Mouse (Mus musculus): ENCODE results near the gene Acoxl. TPM values are rescaled to one million over a fixed set of nuclear protein-coding genes. Genes with fewer than 3 reads are reported as not detected.
"Not testable (repeated sequence)": the region's sequence is repeated elsewhere in the genome, so short reads cannot be mapped to it uniquely, and the experiment has no call there.

The Acoxl gene
- polyA plus RNA-seq, 1 experiment from 2014 or later, result not detected

DNA sequence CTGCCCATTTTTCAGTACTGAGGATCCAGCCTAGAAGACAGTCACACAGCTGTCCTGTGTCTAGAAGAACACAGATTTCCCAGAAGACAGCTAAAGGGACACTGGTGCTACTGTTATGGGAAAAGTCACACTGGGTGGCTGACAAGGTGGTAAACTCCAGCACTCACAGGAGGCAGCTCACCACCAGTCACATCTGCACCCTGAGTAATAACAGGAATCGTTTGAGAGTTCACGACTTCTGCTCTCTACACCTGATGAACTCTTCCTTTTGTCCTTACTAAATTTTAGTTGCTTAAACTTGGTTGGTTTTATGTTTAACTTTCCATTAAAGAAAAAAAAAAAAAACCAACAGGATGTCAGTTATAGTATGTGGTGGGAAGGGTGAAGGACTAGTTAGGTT is 255.9 kb downstream of the Acoxl start:
- Histone ChIP-seq H3K27ac (replicated peaks) (no peak overlapping the region), H3K9ac (no peak overlapping the region), H3K4me1 (replicated peaks) (no peaks in the 10 kb centered on the region; the same call in 1 of the 2 replicates), H3K9me3 (replicated peaks) (no peaks in the 10 kb centered on the region), H3K36me3 (replicated peaks) (no peaks in the 10 kb centered on the region), H3K4me2 (no peak overlapping the region), H3K4me3 (replicated peaks) (no peak overlapping the region), H3K27me3 (no peaks in the 10 kb centered on the region)
- WGBS (ENCODE audit: insufficient replicate concordance), result 48% methylated on average over 2 of the region's 2 CpGs
- no peak for ATAC-seq (ENCODE audit: insufficient read depth)

DNA sequence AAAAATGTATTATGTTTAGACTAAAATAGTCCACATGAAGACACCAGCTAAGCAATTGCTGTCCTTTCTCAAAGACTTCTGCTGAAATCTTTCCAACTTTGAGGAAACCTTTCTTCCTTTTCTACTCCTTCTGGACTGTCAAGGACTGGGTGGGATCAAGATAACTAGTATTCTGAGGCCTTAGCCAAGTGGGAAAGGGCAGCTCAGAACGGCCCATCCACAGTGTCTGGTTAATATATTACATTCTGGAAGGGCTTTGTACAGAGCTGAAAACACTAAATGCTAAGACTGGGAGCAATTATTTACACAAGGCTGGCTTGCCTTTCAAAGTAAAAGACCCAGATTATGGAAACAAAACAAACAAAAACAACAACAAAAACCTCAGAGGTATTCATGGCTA is 256.6 kb downstream of the Acoxl start:
- Histone ChIP-seq H3K4me3 (replicated peaks) (no peak overlapping the region), H3K36me3 (replicated peaks) (no peaks in the 10 kb centered on the region), H3K27ac (replicated peaks) (no peak overlapping the region), H3K4me2 (no peak overlapping the region), H3K9me3 (replicated peaks) (no peaks in the 10 kb centered on the region), H3K27me3 (no peaks in the 10 kb centered on the region), H3K4me1 (replicated peaks) (no peaks in the 10 kb centered on the region; the same call in 1 of the 2 replicates), H3K9ac (no peak overlapping the region)
- 50% methylated on average over 1 of the region's 1 CpGs for WGBS (ENCODE audit: insufficient replicate concordance)
- no peak for ATAC-seq (ENCODE audit: insufficient read depth)

GRCm38 (mm10) chr2:128096070-128096469 is 257.4 kb downstream of the Acoxl start:
- Histone ChIP-seq H3K27ac (replicated peaks) (no peak overlapping the region), H3K9ac (no peak overlapping the region), H3K36me3 (replicated peaks) (no peaks in the 10 kb centered on the region), H3K4me1 (replicated peaks) (no peaks in the 10 kb centered on the region; the same call in 1 of the 2 replicates), H3K27me3 (no peaks in the 10 kb centered on the region), H3K9me3 (replicated peaks) (no peaks in the 10 kb centered on the region), H3K4me3 (replicated peaks) (no peak overlapping the region), H3K4me2 (no peak overlapping the region)
- WGBS (ENCODE audit: insufficient replicate concordance), result 56% methylated on average over 1 of the region's 1 CpGs
- no peak for ATAC-seq (ENCODE audit: insufficient read depth)

GRCm38 (mm10) chr2:128098118-128098517 is 259.4 kb downstream of the Acoxl start:
- not testable (repeated sequence) for H3K4me3 ChIP-seq (replicated peaks); H3K9ac ChIP-seq; H3K27me3 ChIP-seq; ATAC-seq (ENCODE audit: insufficient read depth); H3K9me3 ChIP-seq (replicated peaks); H3K36me3 ChIP-seq (replicated peaks); H3K4me2 ChIP-seq; H3K4me1 ChIP-seq (replicated peaks); H3K27ac ChIP-seq (replicated peaks)
- 59% methylated on average over 5 of the region's 5 CpGs for WGBS (ENCODE audit: insufficient replicate concordance)

DNA sequence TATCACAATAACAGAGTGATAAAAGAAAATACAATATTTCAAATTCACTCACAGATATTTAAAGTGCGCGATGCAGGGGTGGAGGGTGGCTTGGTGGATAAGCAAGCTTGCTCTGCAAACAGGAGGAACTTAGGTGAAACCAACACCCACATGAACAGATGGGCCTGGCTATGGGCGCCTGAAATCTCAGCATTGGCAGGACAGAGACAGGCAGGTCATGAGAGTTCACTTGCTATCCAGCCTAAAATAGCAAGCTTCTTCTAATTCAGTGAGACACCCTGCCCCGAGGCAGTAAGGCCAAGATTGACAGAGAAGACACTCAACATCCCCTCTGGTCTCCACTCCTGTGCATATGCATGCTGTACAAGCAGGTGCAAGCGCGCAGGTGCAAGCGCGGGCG is 263.4 kb downstream of the Acoxl start:
- no peak for ATAC-seq (ENCODE audit: insufficient read depth)
- WGBS (ENCODE audit: insufficient replicate concordance), result 80% methylated on average over 9 of the region's 9 CpGs
- Histone ChIP-seq H3K27ac (replicated peaks) (no peak overlapping the region), H3K4me2 (no peak overlapping the region), H3K9me3 (replicated peaks) (no peaks in the 10 kb centered on the region), H3K27me3 (no peaks in the 10 kb centered on the region), H3K9ac (no peak overlapping the region), H3K4me3 (replicated peaks) (no peak overlapping the region), H3K4me1 (replicated peaks) (no peaks in the 10 kb centered on the region), H3K36me3 (replicated peaks) (no peaks in the 10 kb centered on the region)

GRCm38 (mm10) chr2:128104815-128105214 is 266.1 kb downstream of the Acoxl start:
- no peaks in the 10 kb centered on the region for H3K9me3 ChIP-seq (replicated peaks)
- H3K4me1 ChIP-seq (replicated peaks), result no peaks in the 10 kb centered on the region
- WGBS (ENCODE audit: insufficient replicate concordance), result 58% methylated on average over 5 of the region's 5 CpGs
- no peak for ATAC-seq (ENCODE audit: insufficient read depth)
- H3K36me3 ChIP-seq (replicated peaks), result no peaks in the 10 kb centered on the region
- H3K4me2 ChIP-seq, result no peak overlapping the region
- H3K9ac ChIP-seq, result no peak overlapping the region
- no peaks in the 10 kb centered on the region for H3K27me3 ChIP-seq
- no peak overlapping the region for H3K27ac ChIP-seq (replicated peaks)
- no peak overlapping the region for H3K4me3 ChIP-seq (replicated peaks)

- no peaks in the 10 kb centered on the region for H3K9me3 ChIP-seq (replicated peaks)
- H3K27me3 ChIP-seq, result no peaks in the 10 kb centered on the region
- 62% methylated on average over 11 of the region's 11 CpGs for WGBS (ENCODE audit: insufficient replicate concordance)
- H3K36me3 ChIP-seq (replicated peaks), result no peaks in the 10 kb centered on the region
- no peak for ATAC-seq (ENCODE audit: insufficient read depth)
- no peak overlapping the region for H3K4me2 ChIP-seq
- H3K27ac ChIP-seq (replicated peaks), result no peak overlapping the region
- no peak overlapping the region for H3K9ac ChIP-seq
- no peak overlapping the region for H3K4me3 ChIP-seq (replicated peaks)
- H3K4me1 ChIP-seq (replicated peaks), result no peaks in the 10 kb centered on the region
These were observed 267.0 kb downstream of the Acoxl start for GRCm38 (mm10) chr2:128105651-128106050.

GRCm38 (mm10) chr2:128111537-128111936 is 272.9 kb downstream of the Acoxl start:
- Histone ChIP-seq H3K4me2 (no peak overlapping the region), H3K36me3 (replicated peaks) (no peaks in the 10 kb centered on the region), H3K9ac (no peak overlapping the region), H3K27me3 (no peaks in the 10 kb centered on the region), H3K4me1 (replicated peaks) (no peaks in the 10 kb centered on the region), H3K27ac (replicated peaks) (no peak overlapping the region), H3K9me3 (replicated peaks) (no peaks in the 10 kb centered on the region), H3K4me3 (replicated peaks) (no peak overlapping the region)
- WGBS (ENCODE audit: insufficient replicate concordance), result 53% methylated on average over 9 of the region's 9 CpGs
- ATAC-seq (ENCODE audit: insufficient read depth), result no peak

DNA sequence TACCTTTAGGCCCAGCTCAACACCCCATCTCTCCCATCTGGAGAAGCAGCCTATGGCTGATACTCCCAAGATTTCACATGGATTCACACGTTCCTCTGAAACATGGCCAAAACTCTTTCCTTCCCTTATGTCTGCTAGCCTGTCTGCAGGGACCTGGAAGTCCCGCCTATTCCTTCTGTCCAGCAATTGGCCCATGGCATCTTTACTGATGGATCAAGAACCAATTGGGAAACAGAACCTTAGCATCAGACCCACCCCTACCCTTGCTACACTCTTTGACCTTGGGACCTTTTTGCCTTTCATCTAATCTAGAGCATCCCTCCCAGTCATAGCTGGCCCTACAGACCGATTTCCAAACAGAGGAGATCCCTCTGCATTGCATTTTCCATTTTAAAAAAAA is 275.9 kb downstream of the Acoxl start:
- H3K4me2 ChIP-seq, result no peak overlapping the region
- H3K36me3 ChIP-seq (replicated peaks), result no peaks in the 10 kb centered on the region
- H3K4me3 ChIP-seq (replicated peaks), result no peak overlapping the region
- no peak overlapping the region for H3K9ac ChIP-seq
- H3K4me1 ChIP-seq (replicated peaks), result no peaks in the 10 kb centered on the region
- no peaks in the 10 kb centered on the region; the same call in 1 of the 2 replicates for H3K27me3 ChIP-seq
- no peaks in the 10 kb centered on the region for H3K9me3 ChIP-seq (replicated peaks)
- 48% methylated on average over 3 of the region's 3 CpGs for WGBS (ENCODE audit: insufficient replicate concordance)
- no peak overlapping the region for H3K27ac ChIP-seq (replicated peaks)
- no peak for ATAC-seq (ENCODE audit: insufficient read depth)

DNA sequence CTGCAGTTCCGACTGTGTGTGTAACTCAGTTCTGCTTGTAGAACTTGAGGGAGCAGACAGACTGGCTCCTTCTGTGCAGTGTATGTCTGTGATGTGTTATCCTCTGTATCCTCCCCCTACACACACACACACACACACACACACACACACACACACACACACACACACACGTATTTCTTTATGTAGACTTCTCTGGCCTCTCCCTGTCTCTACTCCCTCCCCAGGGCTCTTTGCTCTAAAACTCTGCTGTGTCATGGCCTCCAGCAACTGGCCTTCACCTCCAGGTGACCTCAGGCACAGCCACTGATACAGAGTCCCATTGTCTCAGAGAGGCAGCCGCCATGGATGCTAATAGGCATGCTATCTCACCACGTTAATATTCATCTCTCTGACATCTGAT is 276.9 kb downstream of the Acoxl start:
- no peaks in the 10 kb centered on the region for H3K36me3 ChIP-seq (replicated peaks)
- 49% methylated on average over 4 of the region's 4 CpGs for WGBS (ENCODE audit: insufficient replicate concordance)
- H3K9me3 ChIP-seq (replicated peaks), result no peaks in the 10 kb centered on the region
- no peak for ATAC-seq (ENCODE audit: insufficient read depth)
- H3K4me3 ChIP-seq (replicated peaks), result no peak overlapping the region
- H3K27me3 ChIP-seq, result peaks cover 5% of the 10 kb centered on the region
- H3K27ac ChIP-seq (replicated peaks), result no peak overlapping the region
- no peak overlapping the region for H3K9ac ChIP-seq
- no peaks in the 10 kb centered on the region for H3K4me1 ChIP-seq (replicated peaks)
- no peak overlapping the region for H3K4me2 ChIP-seq

- Histone ChIP-seq H3K27me3 (peaks cover 25% of the 10 kb centered on the region), H3K36me3 (replicated peaks) (no peaks in the 10 kb centered on the region), H3K9ac (no peak overlapping the region), H3K4me3 (replicated peaks) (no peak overlapping the region), H3K27ac (replicated peaks) (no peak overlapping the region), H3K9me3 (replicated peaks) (no peaks in the 10 kb centered on the region), H3K4me1 (replicated peaks) (peaks cover 5% of the 10 kb centered on the region), H3K4me2 (no peak overlapping the region)
- 66% methylated on average over 7 of the region's 7 CpGs for WGBS (ENCODE audit: insufficient replicate concordance)
- no peak for ATAC-seq (ENCODE audit: insufficient read depth)
These were observed 278.9 kb downstream of the Acoxl start for GRCm38 (mm10) chr2:128117605-128118004.

GRCm38 (mm10) chr2:128118971-128119370 is 280.3 kb downstream of the Acoxl start:
- no peak overlapping the region for H3K27ac ChIP-seq (replicated peaks)
- no peak overlapping the region for H3K9ac ChIP-seq
- WGBS (ENCODE audit: insufficient replicate concordance), result 79% methylated on average over 9 of the region's 9 CpGs
- ATAC-seq (ENCODE audit: insufficient read depth), result no peak
- H3K4me3 ChIP-seq (replicated peaks), result no peak overlapping the region
- H3K36me3 ChIP-seq (replicated peaks), result no peaks in the 10 kb centered on the region
- peaks cover 38% of the 10 kb centered on the region for H3K27me3 ChIP-seq
- H3K9me3 ChIP-seq (replicated peaks), result no peaks in the 10 kb centered on the region
- H3K4me1 ChIP-seq (replicated peaks), result peaks cover 18% of the 10 kb centered on the region
- H3K4me2 ChIP-seq, result no peak overlapping the region
